Mouse (Mus musculus): ENCODE measurements around the gene Nrp1. TPM values are rescaled to one million over a fixed set of nuclear protein-coding genes. Genes with fewer than 3 reads are reported as not detected.

The Nrp1 gene
- polyA plus RNA-seq, 1 experiment from 2014 or later: 373 TPM

DNA sequence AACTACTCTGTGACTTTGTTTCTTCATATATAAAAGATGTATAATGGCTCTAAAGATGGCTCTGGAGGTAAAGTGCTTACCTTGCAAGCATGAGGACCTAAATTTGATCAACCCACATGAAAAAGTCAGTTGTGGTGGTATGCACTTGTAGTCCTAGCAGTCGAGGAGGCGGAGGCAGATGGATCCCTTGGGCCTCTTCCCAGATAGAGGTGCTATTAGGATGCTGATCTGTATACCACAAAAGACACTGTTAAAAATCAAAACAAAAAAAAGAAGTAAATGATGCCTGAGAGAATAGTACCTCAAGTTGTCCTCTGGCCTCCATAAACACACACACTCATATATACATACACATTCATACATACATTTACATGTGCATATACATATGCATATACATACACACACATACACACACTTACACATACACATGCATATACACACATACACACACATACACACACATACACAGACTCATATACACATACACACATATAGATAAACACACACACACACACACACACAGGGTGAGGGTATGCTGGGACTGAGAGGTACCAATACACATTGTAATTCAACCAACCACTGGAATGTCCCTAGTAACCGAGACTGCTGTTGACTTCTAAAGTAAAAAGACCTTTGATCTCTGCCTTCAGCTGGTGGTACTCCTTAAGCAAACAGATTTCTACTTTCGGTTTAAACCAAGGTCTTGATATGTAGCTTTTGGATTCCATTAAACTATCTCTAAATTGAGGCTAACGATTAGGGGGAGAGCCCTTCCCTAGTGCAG, 115.2 kb downstream of the Nrp1 start:
- 99% methylated on average over 5 of the region's 5 CpGs for WGBS (ENCODE audit: missing documents)
- no peak overlapping the region for H3K4me3 ChIP-seq (ENCODE audit: inconsistent target)
- no peaks in the 10 kb centered on the region for H3K79me2 ChIP-seq (ENCODE audit: inconsistent target)
- H3K27ac ChIP-seq: no peak overlapping the region
- H3K36me3 ChIP-seq (ENCODE audit: inconsistent target): peaks cover 87% of the 10 kb centered on the region

DNA sequence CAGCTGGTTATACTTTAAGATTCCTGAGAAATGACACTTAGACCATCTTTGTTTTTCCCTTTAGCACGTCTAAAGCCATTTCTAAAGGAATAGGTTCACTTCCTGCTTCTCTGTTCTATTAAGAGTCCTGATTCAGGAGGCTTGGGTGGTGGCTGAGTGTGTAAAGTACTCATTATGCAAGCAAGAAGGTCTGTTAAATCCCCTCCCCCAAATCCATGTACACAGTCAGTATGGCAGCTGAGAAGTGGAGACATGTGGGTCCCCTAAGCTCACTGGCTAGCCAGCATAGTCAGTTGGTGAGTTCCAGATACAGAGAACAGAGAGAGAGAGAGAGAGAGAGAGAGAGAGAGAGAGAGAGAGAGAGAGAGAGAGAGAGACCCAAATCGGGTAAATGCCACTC, 116.2 kb downstream of the Nrp1 start:
- no peak overlapping the region for H3K4me3 ChIP-seq (ENCODE audit: inconsistent target)
- no peak overlapping the region for H3K27ac ChIP-seq
- peaks cover 84% of the 10 kb centered on the region for H3K36me3 ChIP-seq (ENCODE audit: inconsistent target)
- WGBS (ENCODE audit: missing documents): 60% methylated on average over 2 of the region's 2 CpGs
- H3K79me2 ChIP-seq (ENCODE audit: inconsistent target): no peaks in the 10 kb centered on the region

DNA sequence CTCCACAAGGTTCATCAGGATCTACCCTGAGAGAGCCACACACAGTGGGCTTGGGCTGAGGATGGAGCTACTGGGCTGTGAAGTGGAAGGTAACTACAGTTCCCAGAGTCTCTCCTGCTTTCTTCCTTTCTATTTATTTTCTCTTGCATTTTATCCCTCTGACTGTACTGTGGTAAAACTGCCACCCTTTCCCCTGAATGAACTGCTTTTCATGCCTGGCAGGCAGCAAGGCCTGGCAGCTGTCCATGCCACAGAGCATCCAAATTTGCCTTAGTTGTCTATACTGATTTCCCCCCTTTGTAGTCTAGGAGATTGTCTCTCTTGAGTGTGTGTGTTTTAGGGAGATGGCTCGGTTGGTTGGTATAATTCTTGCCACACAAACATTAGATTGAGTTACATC, 117.8 kb downstream of the Nrp1 start:
- Histone ChIP-seq H3K79me2 (ENCODE audit: inconsistent target) (no peaks in the 10 kb centered on the region), H3K36me3 (ENCODE audit: inconsistent target) (peaks cover 81% of the 10 kb centered on the region), H3K27ac (no peak overlapping the region), H3K4me3 (ENCODE audit: inconsistent target) (no peak overlapping the region)
- WGBS (ENCODE audit: missing documents): 86% methylated on average over 1 of the region's 1 CpGs

DNA sequence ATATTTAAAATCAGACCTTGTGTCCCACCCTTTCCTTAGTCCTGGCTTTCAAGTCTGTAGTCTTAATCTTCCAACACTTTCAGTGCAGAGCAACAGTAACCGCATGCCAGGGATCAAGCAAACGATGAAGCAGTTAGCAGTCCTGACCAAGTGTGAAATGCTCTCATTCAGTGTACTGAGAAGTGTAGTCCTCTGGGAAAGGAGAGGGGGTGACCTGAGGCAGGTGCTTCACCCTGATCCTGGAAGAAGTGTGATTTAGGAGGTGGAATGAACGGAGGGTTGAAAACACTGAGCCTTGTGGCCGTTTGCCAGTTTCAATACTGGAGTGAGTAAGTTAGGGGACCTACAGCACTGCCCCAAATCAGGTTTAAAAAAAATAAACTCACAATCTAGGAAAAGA, 119.6 kb downstream of the Nrp1 start:
- Histone ChIP-seq H3K27ac (no peak overlapping the region), H3K36me3 (ENCODE audit: inconsistent target) (peaks cover 78% of the 10 kb centered on the region), H3K79me2 (ENCODE audit: inconsistent target) (no peaks in the 10 kb centered on the region), H3K4me3 (ENCODE audit: inconsistent target) (no peak overlapping the region)
- 95% methylated on average over 4 of the region's 4 CpGs for WGBS (ENCODE audit: missing documents)

DNA sequence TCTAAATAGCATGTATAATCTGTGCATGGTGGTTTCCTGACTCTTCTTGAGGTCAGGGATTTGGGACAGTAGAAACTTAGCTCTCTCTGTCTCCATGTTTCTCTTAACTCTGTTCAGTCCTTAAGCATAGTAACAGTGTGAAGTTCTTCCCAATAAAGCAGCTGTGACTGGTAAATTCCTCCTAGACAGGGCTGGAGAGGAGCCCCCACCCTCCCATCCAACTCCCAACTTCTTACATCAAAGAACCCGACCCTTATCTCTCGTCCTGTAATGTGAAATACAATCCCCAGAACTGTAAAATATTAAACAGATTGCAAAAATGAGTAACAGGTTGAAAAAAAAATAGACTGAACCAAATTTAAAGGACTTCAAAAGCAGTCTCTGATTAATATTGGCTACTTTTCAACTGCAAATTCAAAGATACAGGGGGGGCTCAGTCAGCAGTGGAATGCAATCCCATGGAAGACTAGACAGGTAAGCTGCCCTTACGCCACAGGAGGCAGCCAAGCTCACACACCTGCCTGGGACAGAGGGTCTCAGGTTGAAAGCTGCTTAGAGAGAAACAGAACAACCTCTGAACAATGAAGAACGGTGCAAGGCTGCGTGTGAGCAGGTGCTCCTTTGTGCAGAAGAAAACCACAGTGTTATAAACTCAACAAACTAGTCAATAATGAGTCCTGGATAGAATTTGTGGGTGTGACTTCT, 121.1 kb downstream of the Nrp1 start:
- Histone ChIP-seq H3K36me3 (ENCODE audit: inconsistent target) (peaks cover 75% of the 10 kb centered on the region), H3K79me2 (ENCODE audit: inconsistent target) (no peaks in the 10 kb centered on the region), H3K27ac (no peak overlapping the region), H3K4me3 (ENCODE audit: inconsistent target) (no peak overlapping the region)
- 96% methylated on average over 5 of the region's 5 CpGs for WGBS (ENCODE audit: missing documents)

DNA sequence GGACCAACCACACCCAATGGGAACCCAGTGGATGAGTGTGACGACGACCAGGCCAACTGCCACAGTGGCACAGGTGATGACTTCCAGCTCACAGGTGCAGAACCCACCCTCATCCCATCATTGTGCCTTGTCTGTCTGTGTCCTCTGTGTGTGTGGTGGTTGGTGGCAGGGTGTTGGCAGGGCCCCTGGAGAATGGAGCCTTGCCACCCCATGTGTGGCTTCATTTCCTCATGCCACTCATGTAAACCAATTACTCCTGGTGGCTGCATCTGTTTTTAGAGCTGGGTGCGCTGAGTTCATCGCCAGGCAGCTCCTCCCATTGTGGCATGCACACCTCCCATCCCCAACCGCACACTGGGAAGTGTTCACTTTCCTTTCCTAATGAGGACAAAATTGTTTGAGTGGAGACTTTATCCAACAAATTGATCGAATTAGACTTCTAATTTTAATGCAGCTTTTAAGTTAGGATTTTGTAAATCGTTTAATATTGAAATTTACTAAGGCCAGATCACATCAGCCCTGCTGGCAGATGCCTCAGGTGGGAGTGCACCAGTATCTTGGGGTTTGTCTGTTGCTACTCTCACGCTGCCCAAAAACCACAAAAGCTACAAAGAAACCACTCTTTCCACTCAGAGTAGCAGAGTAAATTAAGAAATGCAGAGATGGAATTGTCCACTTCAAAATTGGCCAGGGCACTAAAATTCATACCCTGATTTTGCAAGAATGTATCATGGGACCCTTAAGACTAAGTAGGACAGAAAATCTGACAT, 122.7 kb downstream of the Nrp1 start:
- Histone ChIP-seq H3K27ac (peak overlapping the region; percentile 24; the same call in 1 of the 2 replicates), H3K36me3 (ENCODE audit: inconsistent target) (peaks cover 77% of the 10 kb centered on the region), H3K4me3 (ENCODE audit: inconsistent target) (no peak overlapping the region), H3K79me2 (ENCODE audit: inconsistent target) (no peaks in the 10 kb centered on the region)
- 21% methylated on average over 8 of the region's 8 CpGs for WGBS (ENCODE audit: missing documents)

DNA sequence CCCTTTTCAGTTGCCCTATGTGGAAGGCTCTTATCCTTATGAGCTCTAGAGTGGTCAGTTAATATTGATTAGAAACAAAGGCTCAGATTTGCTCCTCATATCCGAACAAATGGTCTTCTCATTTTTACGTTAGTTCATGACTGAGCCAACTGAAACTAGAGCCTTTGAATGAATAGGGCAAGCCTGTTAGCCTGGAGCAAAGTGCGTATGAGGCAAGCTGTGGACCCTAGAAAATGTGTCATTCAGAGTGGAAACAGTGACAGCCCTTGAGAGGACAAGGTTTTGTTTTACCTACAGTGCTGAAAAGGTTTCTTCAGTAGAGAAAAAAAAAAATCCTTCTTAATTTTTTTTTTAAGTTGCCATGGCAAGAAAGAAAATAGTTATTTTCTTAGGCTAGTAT, 124.9 kb downstream of the Nrp1 start:
- no peaks in the 10 kb centered on the region for H3K79me2 ChIP-seq (ENCODE audit: inconsistent target)
- 90% methylated on average over 3 of the region's 3 CpGs for whole genome bisulfite sequencing (ENCODE audit: missing documents)
- H3K4me3 ChIP-seq (ENCODE audit: inconsistent target): no peak overlapping the region
- no peak overlapping the region for H3K27ac ChIP-seq
- H3K36me3 ChIP-seq (ENCODE audit: inconsistent target): peaks cover 55% of the 10 kb centered on the region

DNA sequence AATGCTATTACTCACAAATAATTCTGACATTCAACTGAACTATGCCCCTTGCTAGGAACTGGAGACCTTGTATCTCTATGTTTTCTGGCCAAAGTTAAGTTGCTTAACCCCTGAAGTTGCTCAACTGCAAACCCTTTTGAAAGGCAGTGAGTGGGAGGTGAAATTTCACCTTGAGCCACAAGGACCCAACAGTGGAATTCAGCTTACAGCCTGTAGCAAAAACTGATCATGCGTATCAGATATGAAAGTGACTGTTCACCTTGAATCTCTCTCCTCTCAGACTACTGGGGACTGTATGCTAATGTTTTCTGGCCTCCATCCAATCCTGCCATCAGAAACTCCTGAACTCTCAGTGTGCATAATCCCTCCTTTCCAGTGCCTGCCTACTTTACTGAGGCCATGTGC, 126.3 kb downstream of the Nrp1 start:
- WGBS (ENCODE audit: missing documents): 83% methylated on average over 1 of the region's 1 CpGs
- H3K79me2 ChIP-seq (ENCODE audit: inconsistent target): no peaks in the 10 kb centered on the region
- H3K4me3 ChIP-seq (ENCODE audit: inconsistent target): no peak overlapping the region
- H3K27ac ChIP-seq: no peak overlapping the region
- H3K36me3 ChIP-seq (ENCODE audit: inconsistent target): peaks cover 55% of the 10 kb centered on the region

DNA sequence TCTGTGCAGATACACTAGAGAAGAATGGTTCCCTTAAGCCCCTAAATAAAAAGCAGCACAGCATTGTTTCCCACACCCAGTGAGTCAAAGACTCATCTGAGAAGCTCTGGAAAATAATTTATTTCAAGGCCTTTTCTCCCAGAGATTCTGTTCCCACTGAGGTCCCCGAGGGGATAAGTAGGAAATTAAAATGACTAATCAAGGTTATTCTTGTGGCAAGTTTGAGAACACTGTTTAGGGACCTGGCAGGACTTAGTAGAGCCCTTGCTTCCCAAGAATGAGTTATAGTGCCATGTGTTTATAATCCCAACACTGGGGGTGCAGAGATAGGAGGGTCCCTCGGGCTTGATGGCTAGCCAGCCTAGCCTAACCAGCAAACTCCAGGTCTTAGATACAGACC, 127.6 kb downstream of the Nrp1 start:
- H3K27ac ChIP-seq: no peak overlapping the region
- 89% methylated on average over 2 of the region's 2 CpGs for WGBS (ENCODE audit: missing documents)
- H3K4me3 ChIP-seq (ENCODE audit: inconsistent target): no peak overlapping the region
- H3K36me3 ChIP-seq (ENCODE audit: inconsistent target): peaks cover 44% of the 10 kb centered on the region
- H3K79me2 ChIP-seq (ENCODE audit: inconsistent target): no peaks in the 10 kb centered on the region

DNA sequence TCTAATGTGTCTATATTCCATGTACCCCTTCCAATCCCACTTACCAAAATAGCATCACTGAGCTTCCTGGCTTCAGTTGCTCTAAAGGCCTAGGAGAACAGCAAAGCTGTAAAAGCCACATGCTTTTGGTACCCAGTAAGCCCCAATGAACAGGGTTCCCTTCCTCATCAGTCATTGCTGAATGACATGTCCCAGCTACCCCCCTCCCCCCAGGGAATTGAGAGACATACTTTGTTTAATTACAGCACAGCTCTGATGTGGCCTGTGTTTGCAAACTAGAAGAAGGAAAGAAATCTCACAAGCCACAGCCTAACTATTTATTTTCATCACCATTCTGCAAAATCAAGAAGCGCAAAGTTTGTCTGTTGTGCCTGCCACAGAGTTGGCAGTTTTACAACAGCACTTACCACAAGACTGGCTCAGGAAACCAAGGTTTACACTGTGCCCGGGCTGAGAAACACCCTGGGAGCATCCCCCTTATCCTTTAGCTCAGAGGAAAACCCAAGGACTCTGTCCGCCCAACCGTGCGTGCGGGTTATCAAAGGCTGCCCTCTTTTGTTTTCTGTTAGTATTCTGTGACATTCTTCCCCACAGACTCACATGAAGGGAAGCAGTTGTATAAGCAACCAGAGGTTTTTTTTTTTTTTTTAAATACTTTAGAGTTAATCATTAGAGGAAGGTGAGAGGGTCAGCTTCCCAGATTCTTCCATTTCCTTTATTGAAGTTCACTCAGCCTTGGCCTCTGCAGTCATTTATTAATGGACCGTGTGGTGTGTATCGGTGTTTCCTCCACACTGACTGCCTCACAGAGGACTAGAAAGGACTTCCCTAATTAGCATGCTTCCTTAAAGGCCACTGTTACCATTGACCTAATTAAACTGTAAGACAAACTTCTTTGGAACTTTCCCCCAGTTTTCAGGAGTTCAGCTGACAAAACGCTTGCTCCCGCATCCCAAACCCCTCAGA, 129.8 kb downstream of the Nrp1 start:
- WGBS (ENCODE audit: missing documents): 23% methylated on average over 10 of the region's 10 CpGs
- Histone ChIP-seq H3K79me2 (ENCODE audit: inconsistent target) (no peaks in the 10 kb centered on the region), H3K27ac (peak overlapping the region; percentile 91), H3K4me3 (ENCODE audit: inconsistent target) (no peak overlapping the region), H3K36me3 (ENCODE audit: inconsistent target) (peaks cover 35% of the 10 kb centered on the region; the same call in 1 of the 2 replicates)

DNA sequence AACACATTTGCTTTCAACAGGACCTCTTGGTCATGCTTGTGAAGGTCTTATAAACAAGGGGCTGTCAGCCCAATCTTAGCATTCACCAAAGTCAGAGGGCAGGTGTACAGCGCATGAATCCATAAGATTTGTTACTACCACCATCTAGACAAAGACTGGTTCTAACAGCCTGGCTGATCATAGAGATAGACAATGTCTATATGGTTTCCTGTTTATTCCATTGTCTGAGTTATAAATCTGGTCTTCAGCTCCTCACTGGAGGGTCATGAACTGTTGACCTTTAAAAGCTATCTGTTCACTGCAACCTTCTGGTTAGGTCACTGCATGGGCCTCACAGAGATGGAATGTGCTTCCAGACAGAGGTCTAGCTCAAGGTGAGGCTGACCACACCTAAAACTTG, 130.9 kb downstream of the Nrp1 start:
- Histone ChIP-seq H3K27ac (peak overlapping the region; percentile 91), H3K36me3 (ENCODE audit: inconsistent target) (peaks cover 41% of the 10 kb centered on the region), H3K4me3 (ENCODE audit: inconsistent target) (no peak overlapping the region), H3K79me2 (ENCODE audit: inconsistent target) (no peaks in the 10 kb centered on the region)
- WGBS (ENCODE audit: missing documents): 100% methylated on average over 1 of the region's 1 CpGs

DNA sequence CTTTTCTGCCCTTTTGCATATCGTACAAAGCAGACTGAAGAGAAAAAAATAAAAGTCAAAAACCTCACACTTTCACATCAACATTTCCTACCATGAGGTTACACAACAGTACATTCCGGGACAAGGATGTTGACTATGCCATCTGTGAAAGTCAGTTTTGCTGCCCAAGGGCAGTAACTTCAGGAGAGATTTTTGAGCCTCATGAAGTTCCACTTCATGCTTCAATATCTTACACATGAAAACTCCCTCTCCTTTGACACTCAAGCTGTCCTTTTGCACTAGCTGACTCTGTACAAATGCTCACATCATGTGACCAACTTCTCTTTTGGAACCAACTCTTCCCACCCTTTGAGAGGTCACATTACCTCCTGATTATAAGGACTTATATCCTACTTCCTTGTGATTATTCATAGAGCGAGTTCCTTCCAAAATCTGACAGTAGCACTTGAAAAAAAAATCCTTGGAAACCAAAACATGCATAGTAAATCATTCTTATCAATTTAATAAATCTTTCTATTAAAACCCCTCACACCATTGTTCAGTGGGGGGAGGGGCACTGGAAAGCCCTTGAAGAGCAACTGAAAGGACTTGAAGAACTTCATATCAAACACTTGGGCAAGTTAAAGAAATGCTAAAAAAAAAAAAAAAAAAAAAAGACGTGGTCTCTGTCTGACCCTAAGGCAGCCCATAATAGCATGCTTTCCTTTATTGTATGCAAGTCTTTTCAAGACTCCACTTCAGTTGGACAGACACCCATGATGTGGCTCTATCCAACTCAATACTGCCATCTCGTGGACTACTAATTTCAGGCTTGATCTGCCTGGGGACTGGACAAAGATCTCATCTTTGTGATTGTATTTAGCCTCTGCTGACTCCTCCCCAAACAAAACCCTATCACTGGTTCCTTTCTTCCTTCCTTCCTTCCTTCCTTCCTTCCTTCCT, 133.0 kb downstream of the Nrp1 start:
- peak overlapping the region; percentile 91 for H3K27ac ChIP-seq
- no peaks in the 10 kb centered on the region for H3K79me2 ChIP-seq (ENCODE audit: inconsistent target)
- peaks cover 51% of the 10 kb centered on the region for H3K36me3 ChIP-seq (ENCODE audit: inconsistent target)
- no peak overlapping the region for H3K4me3 ChIP-seq (ENCODE audit: inconsistent target)
- WGBS (ENCODE audit: missing documents): 7% methylated on average over 5 of the region's 5 CpGs

DNA sequence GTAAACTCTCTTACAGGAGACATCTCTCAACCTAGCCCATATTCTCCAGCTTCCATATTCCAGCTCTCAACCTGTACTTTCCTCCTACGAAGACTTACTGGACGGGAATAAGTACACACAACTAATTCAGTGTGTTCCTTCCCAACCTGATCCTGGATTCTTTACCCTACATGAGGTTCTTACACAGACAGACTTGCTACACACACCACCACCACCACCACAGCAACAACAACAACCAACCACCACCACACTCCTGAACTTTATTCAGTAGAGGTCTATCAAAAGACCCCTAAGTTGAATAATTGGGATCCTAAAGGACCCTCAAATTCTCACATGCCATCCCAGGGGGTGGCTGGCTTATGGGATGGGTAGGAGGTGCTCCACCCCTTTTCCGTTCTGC, 135.4 kb downstream of the Nrp1 start:
- WGBS (ENCODE audit: missing documents): 100% methylated on average over 3 of the region's 3 CpGs
- no peak overlapping the region for H3K4me3 ChIP-seq (ENCODE audit: inconsistent target)
- peaks cover 67% of the 10 kb centered on the region for H3K36me3 ChIP-seq (ENCODE audit: inconsistent target)
- H3K79me2 ChIP-seq (ENCODE audit: inconsistent target): no peaks in the 10 kb centered on the region
- H3K27ac ChIP-seq: no peak overlapping the region
